Mouse (Mus musculus): ENCODE results near the gene Hat1. TPM values are rescaled to one million over a fixed set of nuclear protein-coding genes. Genes with fewer than 3 reads are reported as not detected.

The Hat1 gene
- polyA plus RNA-seq (2016; fragmentation: Nextera tagmentation; extraction: Ambion mirVana) = 124 and 132 TPM in 2 replicates

- under 1% methylated on average over 59 of the region's 66 CpGs for WGBS
- peak within 1 kb of the TSS; percentile 74 for H3K4me2 ChIP-seq
- no peaks in the 10 kb centered on the region for H3K27me3 ChIP-seq (replicated peaks)
- H3K4me3 ChIP-seq = peak within 1 kb of the TSS; percentile 91
- H3K4me1 ChIP-seq (replicated peaks) = peaks cover 6% of the 10 kb centered on the region
- H3K36me3 ChIP-seq = peaks cover 21% of the 10 kb centered on the region
- H3K9me3 ChIP-seq (replicated peaks) = no peaks in the 10 kb centered on the region
- peak within 1 kb of the TSS; percentile 70 for H3K27ac ChIP-seq (ENCODE audit: poor library complexity, severe bottlenecking)
- peak; percentile 97 for ATAC-seq (ENCODE audit: insufficient number of reproducible peaks, low FRiP score)
- peak within 1 kb of the TSS; percentile 88 for H3K9ac ChIP-seq
Observed at GRCm38 (mm10) chr2:71388951-71389763, at the start of gene Hat1. Hat1 (plus strand) TSS chr2:71388958.

DNA sequence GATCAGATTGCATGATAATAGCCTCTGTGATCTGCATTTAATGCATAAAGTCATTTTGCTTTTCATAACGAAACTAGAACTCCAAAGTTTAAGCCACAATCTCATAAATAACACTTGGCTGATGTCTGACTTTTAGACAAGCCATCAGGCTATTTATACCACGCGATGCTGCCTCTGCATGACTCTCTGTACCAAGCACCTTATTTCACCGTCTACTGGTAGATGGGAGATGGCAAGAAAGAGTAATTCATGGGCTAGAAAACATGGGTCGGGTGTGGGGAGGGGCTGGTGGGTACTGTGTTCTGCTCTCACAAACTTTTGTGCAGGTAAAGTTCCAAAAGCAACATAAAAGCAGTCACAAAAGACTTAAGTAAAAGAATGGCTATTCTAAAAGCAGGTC is 48.6 kb upstream of the Hat1 start:
- H3K9me3 ChIP-seq (replicated peaks) = no peaks in the 10 kb centered on the region
- H3K4me3 ChIP-seq = no peak overlapping the region
- ATAC-seq (ENCODE audit: insufficient number of reproducible peaks, low FRiP score) = no peak
- H3K27ac ChIP-seq (ENCODE audit: poor library complexity, severe bottlenecking) = no peak overlapping the region
- no peak overlapping the region for H3K9ac ChIP-seq
- peaks cover 42% of the 10 kb centered on the region for H3K36me3 ChIP-seq
- H3K4me1 ChIP-seq (replicated peaks) = peaks cover 11% of the 10 kb centered on the region; the same call in 1 of the 2 replicates
- H3K4me2 ChIP-seq = no peak overlapping the region
- 57% methylated on average over 5 of the region's 5 CpGs for WGBS
- H3K27me3 ChIP-seq (replicated peaks) = no peaks in the 10 kb centered on the region

DNA sequence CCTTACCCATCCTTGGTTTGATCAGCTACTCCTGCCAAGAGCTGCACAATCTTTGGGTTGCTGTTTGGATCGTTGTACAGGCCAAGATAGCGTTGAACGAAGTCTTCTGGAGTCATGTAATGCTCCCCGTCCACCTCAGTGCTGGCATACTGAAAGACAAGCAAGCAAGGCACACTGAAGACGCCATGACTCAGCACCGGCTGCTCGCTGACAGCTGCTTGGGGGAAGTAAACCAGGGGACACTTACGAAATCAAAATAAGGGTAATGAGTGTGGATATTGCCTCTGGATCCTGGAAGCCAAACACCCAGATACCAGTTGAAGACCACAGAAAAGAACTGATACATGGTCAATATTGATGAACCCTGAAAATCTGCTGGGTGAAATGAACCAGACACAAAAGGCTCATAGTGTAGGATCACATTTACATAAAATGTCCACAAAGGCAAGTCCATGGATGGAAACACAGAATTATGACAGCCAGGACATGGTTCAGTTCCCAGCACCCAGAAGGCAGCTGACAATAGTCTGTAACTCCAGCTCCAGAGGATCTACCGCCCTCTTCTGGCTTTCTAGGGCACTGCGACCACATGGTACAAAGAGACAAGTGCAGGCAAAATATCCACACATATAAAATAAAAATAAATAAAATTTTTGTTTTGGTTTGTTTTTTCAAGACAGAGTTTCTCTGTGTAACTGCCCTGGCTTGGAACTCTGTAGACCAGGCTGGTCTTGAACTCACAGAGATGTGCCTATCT is 44.7 kb upstream of the Hat1 start:
- Histone ChIP-seq H3K4me2 (no peak overlapping the region), H3K4me3 (no peak overlapping the region), H3K27ac (ENCODE audit: poor library complexity, severe bottlenecking) (no peak overlapping the region), H3K36me3 (peaks cover 28% of the 10 kb centered on the region), H3K4me1 (replicated peaks) (peaks cover 16% of the 10 kb centered on the region), H3K27me3 (replicated peaks) (no peaks in the 10 kb centered on the region), H3K9me3 (replicated peaks) (no peaks in the 10 kb centered on the region), H3K9ac (no peak overlapping the region)
- no peak for ATAC-seq (ENCODE audit: insufficient number of reproducible peaks, low FRiP score)
- WGBS = 88% methylated on average over 10 of the region's 10 CpGs

GRCm38 (mm10) chr2:71347160-71347559 is 41.6 kb upstream of the Hat1 start:
- WGBS = 81% methylated on average over 10 of the region's 10 CpGs
- Histone ChIP-seq H3K4me3 (no peak overlapping the region), H3K36me3 (peaks cover 24% of the 10 kb centered on the region), H3K27ac (ENCODE audit: poor library complexity, severe bottlenecking) (no peak overlapping the region), H3K27me3 (replicated peaks) (no peaks in the 10 kb centered on the region), H3K4me2 (no peak overlapping the region), H3K9me3 (replicated peaks) (no peaks in the 10 kb centered on the region), H3K9ac (no peak overlapping the region), H3K4me1 (replicated peaks) (peaks cover 18% of the 10 kb centered on the region)
- no peak for ATAC-seq (ENCODE audit: insufficient number of reproducible peaks, low FRiP score)

DNA sequence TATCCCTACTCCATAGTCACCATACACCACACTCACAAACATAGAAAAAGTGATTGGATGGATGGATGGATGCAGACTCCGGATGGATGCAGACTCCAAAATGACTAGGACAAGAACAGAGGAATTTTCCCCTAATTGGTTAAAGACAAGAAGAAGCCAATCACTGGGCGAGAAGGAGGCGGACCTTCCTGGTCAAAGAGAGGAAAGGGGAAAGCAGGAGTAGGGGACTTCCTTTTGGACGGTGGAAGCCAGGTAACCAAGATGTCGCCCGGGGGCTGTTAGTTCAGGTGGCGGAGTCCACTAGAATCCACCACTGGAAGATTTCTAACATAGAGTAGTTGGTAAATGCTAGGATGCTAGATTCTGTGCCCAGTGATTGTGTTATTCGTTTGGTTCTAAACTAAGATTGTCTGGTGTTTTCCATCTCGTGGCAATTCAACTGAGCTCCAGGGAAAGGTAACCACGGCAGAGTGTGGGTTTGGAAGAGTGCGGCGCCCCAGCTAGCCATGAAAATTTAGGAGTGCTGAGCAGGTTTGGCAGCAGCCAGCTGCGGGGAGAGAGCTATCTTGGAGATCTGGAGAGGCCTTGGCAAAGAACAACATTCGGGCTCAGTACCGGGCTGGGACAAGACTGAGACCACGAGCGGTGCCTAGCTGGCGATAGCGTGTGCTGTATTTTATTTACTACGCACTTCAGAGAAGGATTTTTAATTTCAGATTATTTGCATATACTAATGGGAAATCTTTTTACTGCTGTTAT is 40.8 kb upstream of the Hat1 start:
- Histone ChIP-seq H3K27ac (ENCODE audit: poor library complexity, severe bottlenecking) (no peak overlapping the region), H3K36me3 (peaks cover 17% of the 10 kb centered on the region), H3K4me2 (no peak overlapping the region), H3K4me3 (no peak overlapping the region), H3K9me3 (replicated peaks) (no peaks in the 10 kb centered on the region), H3K9ac (no peak overlapping the region), H3K4me1 (replicated peaks) (peaks cover 18% of the 10 kb centered on the region), H3K27me3 (replicated peaks) (no peaks in the 10 kb centered on the region)
- WGBS = 92% methylated on average over 20 of the region's 20 CpGs
- ATAC-seq (ENCODE audit: insufficient number of reproducible peaks, low FRiP score) = no peak

DNA sequence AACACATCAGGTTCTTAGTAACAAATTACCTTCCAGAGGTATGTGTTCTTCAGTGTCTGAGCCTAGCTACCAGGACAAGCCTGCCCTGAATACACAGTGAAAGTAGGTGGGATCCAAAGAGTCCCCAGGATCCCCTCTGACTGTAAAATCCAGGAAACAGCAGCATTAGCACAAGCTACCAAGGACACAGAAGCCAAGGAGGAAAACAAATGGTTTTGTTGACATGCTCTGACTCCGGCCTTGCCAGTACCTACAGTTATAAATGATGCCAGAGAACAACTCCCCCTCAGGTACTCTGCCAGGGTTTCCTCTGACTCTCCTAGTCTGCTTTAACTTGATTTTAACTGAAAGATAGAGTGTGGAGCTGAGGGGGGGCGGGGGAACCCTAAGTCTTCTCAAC is 39.2 kb upstream of the Hat1 start:
- no peak overlapping the region for H3K4me2 ChIP-seq
- H3K4me1 ChIP-seq (replicated peaks) = peaks cover 30% of the 10 kb centered on the region
- no peak overlapping the region for H3K4me3 ChIP-seq
- H3K9me3 ChIP-seq (replicated peaks) = no peaks in the 10 kb centered on the region
- H3K27me3 ChIP-seq (replicated peaks) = no peaks in the 10 kb centered on the region
- H3K27ac ChIP-seq (ENCODE audit: poor library complexity, severe bottlenecking) = no peak overlapping the region
- 0 out of 2 replicates have a peak, but pooled peaks cover 3% of the 10 kb centered on the region for H3K36me3 ChIP-seq
- ATAC-seq (ENCODE audit: insufficient number of reproducible peaks, low FRiP score) = no peak
- H3K9ac ChIP-seq = no peak overlapping the region
- WGBS = 83% methylated on average over 2 of the region's 2 CpGs

- Histone ChIP-seq H3K9ac (no peak overlapping the region), H3K9me3 (replicated peaks) (no peaks in the 10 kb centered on the region), H3K4me1 (replicated peaks) (peaks cover 30% of the 10 kb centered on the region), H3K4me2 (no peak overlapping the region), H3K27ac (ENCODE audit: poor library complexity, severe bottlenecking) (no peak overlapping the region), H3K36me3 (0 out of 2 replicates have a peak, but pooled peaks cover 3% of the 10 kb centered on the region), H3K4me3 (no peak overlapping the region), H3K27me3 (replicated peaks) (no peaks in the 10 kb centered on the region)
- WGBS = 65% methylated on average over 7 of the region's 7 CpGs
- ATAC-seq (ENCODE audit: insufficient number of reproducible peaks, low FRiP score) = no peak
Observed at GRCm38 (mm10) chr2:71350181-71350580, 38.6 kb upstream of the Hat1 start.

- Histone ChIP-seq H3K9me3 (replicated peaks) (no peaks in the 10 kb centered on the region), H3K27me3 (replicated peaks) (no peaks in the 10 kb centered on the region), H3K27ac (ENCODE audit: poor library complexity, severe bottlenecking) (no peak overlapping the region), H3K4me2 (no peak overlapping the region), H3K4me1 (replicated peaks) (peaks cover 30% of the 10 kb centered on the region), H3K36me3 (0 out of 2 replicates have a peak, but pooled peaks cover 3% of the 10 kb centered on the region), H3K4me3 (no peak overlapping the region), H3K9ac (no peak overlapping the region)
- WGBS = 83% methylated on average over 11 of the region's 11 CpGs
- no peak for ATAC-seq (ENCODE audit: insufficient number of reproducible peaks, low FRiP score)
Observed at GRCm38 (mm10) chr2:71350904-71351726, 37.6 kb upstream of the Hat1 start.

- 0 out of 2 replicates have a peak, but pooled peaks cover 3% of the 10 kb centered on the region for H3K36me3 ChIP-seq
- no peaks in the 10 kb centered on the region for H3K9me3 ChIP-seq (replicated peaks)
- H3K4me2 ChIP-seq = no peak overlapping the region
- H3K4me3 ChIP-seq = no peak overlapping the region
- WGBS = 76% methylated on average over 3 of the region's 3 CpGs
- peaks cover 29% of the 10 kb centered on the region for H3K4me1 ChIP-seq (replicated peaks)
- no peak overlapping the region for H3K9ac ChIP-seq
- ATAC-seq (ENCODE audit: insufficient number of reproducible peaks, low FRiP score) = no peak
- H3K27ac ChIP-seq (ENCODE audit: poor library complexity, severe bottlenecking) = no peak overlapping the region
- no peaks in the 10 kb centered on the region for H3K27me3 ChIP-seq (replicated peaks)
Observed at GRCm38 (mm10) chr2:71351727-71351987, 37.1 kb upstream of the Hat1 start.

GRCm38 (mm10) chr2:71353306-71354054 is 35.3 kb upstream of the Hat1 start:
- Histone ChIP-seq H3K27me3 (replicated peaks) (no peaks in the 10 kb centered on the region), H3K4me1 (replicated peaks) (peaks cover 34% of the 10 kb centered on the region), H3K4me3 (no peak overlapping the region), H3K9me3 (replicated peaks) (no peaks in the 10 kb centered on the region), H3K4me2 (peak overlapping the region; percentile 31), H3K9ac (0 out of 2 replicates have a peak overlapping the region, but pooled peaks have one; percentile 28), H3K36me3 (peaks cover 7% of the 10 kb centered on the region; the same call in 1 of the 2 replicates), H3K27ac (ENCODE audit: poor library complexity, severe bottlenecking) (peak overlapping the region; percentile 83)
- WGBS = 56% methylated on average over 10 of the region's 10 CpGs
- ATAC-seq (ENCODE audit: insufficient number of reproducible peaks, low FRiP score) = no peak

Measured in heart, embryonic 12.5 days (tissue).